Mouse (Mus musculus): Measurements from ENCODE around the gene Sclt1.

- TF ChIP-seq EP300 (IDR thresholded peaks at IDR 0.05; ENCODE audit: insufficient read depth, low read depth, low read length) (no peak), POLR2A (IDR thresholded peaks at IDR 0.05; ENCODE audit: insufficient read depth, low read length) (no peak)
Observed at GRCm38 (mm10) chr3:41577240-41577639, 165.1 kb downstream of the Sclt1 start.
